Mouse (Mus musculus) gastrocnemius, adult 8-10 months (tissue): ENCODE results near the gene Olfr980. TPM values are rescaled to one million over a fixed set of nuclear protein-coding genes. Genes with fewer than 3 reads are reported as not detected.
"Not testable (repeated sequence)": the region's sequence is repeated elsewhere in the genome, so short reads cannot be mapped to it uniquely, and the experiment has no call there.

Source experiments
- DNase-seq, 2 experiments: peaks; one replicate each; pipeline ENCODE4 v3.0.0; 2022; ENCODE audit warnings: low spot score in 2 of 2
- total RNA-seq, 4 experiments: library from RNA; stranded (reverse); gene quantifications; 2 replicates each; pipeline ENCODE4 v1.2.4; 2022

Gene Olfr980
- not detected for total RNA-seq

DNA sequence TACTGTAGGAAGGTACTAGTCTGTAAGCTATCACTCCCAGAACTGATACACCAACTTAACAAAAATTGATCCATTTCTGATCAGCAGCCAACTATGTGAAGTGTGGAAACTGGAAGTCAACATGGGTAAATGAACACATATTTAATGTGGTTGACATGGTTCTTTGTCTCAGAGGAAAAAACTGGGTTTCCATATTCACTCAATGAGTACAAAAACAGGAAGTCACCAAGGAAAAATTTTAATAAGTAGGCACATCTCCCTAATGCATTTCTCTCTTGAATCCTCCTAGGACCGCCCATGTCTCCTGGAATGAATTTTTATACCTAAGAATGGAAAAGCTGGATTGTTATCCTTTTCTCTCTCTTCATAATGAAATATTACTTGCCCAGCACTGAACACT, at the start of gene Olfr980:
TSS of gene Olfr980 (minus strand) at position 101 of the 400 bp plus-strand sequence.
- no peak for DNase-seq

DNA sequence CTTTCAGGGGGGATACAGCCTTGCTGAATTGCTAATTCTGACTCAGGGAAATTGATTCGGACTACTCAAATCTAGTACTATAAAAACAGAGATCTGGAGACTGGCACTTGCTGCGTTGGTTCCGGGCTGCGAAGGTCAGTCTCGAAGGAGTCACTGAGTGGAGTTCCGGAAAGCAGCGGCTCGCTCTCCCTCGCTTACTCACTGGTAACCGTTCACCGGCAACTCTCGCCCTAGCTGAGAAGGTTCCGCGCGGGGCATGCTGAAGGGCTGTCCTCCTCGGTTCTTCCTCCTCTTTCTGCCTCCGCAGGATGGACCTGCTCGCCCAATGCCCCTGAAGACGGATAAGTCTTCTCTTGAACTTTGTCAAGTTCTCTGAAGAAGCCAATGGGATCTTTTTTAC, 40.8 kb upstream of the Olfr980 start:
- DNase-seq: no peak

DNA sequence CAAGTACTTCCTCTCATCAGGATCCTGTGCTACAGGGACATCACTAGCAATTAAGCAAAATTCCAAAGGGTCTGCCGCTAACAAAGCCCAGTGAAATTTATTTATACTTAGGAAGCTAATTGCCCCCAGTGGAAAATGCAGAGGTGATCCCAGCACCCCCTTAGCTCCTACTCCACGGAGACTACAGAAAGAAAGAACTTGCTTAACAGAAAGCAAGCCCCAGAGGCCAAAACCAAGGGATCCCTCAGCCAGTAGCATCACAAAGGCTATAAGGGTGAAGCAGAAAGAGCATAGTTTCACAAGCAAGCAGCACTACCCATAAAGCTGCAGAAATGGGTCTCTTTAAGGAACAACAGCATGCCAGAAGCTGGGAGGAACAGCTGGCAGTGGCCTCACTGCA, 11.8 kb upstream of the Olfr980 start, which contains the start of gene Olfr981:
TSS of gene Olfr981 (plus strand) at position 301 of the 400 bp plus-strand sequence.
- no peak for DNase-seq

DNA sequence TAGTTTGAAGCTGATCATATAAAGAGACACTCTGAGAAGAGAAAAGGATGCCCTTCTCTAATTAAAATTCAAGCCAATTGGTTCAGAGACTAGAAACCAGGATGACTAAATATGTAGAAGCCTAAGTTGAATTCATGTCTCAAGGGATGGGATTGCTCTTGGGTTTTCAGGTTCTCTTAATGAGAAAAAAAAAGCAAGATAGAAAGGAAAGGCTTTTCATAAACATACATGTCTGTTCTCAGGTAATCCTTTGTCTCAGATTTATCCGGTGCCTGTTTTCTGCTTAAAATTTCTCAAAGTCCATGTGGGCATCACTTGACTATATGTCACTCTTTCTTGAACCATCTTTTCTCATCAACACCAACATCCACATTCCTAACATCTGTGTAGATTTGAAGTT, 6.0 kb downstream of the Olfr980 start, which contains the start of gene Olfr979:
TSS of gene Olfr979 (minus strand) at position 101 of the 400 bp plus-strand sequence.
- no peak for DNase-seq

DNA sequence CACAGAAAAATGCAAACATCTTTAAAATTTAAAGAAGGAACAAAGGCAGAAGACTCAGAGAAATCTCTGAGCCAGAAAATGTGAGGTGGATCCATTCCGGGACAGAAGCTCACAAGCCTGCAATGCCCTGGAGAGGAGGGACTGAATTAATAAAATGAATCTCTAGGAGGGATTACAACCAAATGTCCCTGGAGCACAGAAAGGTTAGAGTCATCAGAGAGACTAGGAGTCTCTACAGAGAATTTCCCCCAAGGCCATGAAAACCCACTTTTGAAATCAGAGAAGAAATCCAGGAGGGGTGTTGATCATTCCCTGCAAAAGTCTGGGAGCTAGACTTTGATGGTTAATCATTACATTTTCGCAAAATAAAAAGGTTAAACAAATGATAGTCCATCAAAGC, 17.6 kb downstream of the Olfr980 start, which contains the start of gene Olfr978:
TSS of gene Olfr978 (plus strand) at position 301 of the 400 bp plus-strand sequence.
- no peak for DNase-seq

DNA sequence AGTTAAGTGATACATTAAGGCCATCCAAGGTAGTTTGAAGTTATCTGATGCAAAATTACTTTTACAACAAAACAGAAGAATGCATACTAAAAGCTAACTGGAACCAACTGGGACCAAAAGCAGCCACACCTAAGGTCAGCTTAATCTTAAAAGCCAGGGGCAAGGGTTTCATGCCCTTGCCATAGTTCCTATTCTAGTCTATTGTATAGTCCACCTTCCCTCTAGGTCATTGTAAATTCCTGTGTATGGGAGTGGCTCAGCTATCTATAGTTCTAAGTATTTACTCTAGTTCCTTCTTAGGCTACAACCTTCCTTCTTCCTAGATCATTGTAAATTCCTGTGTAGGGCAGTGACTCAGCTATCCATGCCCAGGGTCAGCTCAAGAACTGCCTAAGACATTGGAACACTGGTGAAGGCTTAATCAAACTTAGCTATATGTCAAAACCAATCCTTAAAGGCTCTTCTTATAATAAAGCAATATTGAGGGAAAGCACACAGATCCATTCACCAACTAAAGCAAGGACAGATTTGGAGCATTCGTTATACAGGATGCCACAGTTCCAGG, 32.7 kb downstream of the Olfr980 start:
- DNase-seq: not testable (repeated sequence)

DNA sequence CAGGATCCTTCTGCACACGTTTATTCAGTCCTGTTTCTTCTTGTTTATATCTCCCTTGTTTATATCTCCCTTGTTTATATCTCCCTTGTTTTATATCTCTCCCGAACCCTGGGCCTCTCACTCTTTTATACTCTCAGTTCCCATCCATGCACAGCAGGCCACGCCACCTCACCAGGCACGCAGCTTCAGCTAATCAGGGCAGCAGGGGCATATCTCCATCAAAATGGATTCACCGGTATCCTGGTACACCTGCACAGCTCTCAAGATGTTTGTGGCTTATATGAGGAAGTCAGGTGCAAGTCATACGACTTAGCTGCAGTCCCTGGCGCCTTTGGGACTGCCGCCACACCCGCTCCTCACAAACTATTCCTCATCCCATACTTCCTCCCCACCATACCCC, 48.3 kb downstream of the Olfr980 start, which contains the start of gene Olfr976:
TSS of gene Olfr976 (minus strand) at position 101 of the 400 bp plus-strand sequence.
- DNase-seq: not testable (repeated sequence)

Other genes with a start within 250 kb of the Olfr980 start
- gene Olfr968, start 226.3 kb downstream of the Olfr980 start, total RNA-seq: not detected
- not detected for gene Olfr969, start 218.6 kb downstream of the Olfr980 start, total RNA-seq
- not detected for gene Olfr970, start 200.7 kb downstream of the Olfr980 start, total RNA-seq
- not detected for gene Olfr971, start 172.7 kb downstream of the Olfr980 start, total RNA-seq
- not detected for gene Olfr972, start 143.2 kb downstream of the Olfr980 start, total RNA-seq
- gene Olfr229, start 102.2 kb downstream of the Olfr980 start, total RNA-seq: not detected
- not detected for gene Olfr974, start 72.1 kb downstream of the Olfr980 start, total RNA-seq
- not detected for gene Olfr975, start 57.5 kb downstream of the Olfr980 start, total RNA-seq
- not detected for gene Olfr976, start 48.4 kb downstream of the Olfr980 start, total RNA-seq
- not detected for gene Olfr978, start 17.5 kb downstream of the Olfr980 start, total RNA-seq
- not detected for gene Olfr979, start 6.1 kb downstream of the Olfr980 start, total RNA-seq
- gene Olfr981, start 11.9 kb upstream of the Olfr980 start, total RNA-seq: not detected
- not detected for gene Olfr982, start 64.2 kb upstream of the Olfr980 start, total RNA-seq
- not detected for gene Olfr983, start 84.0 kb upstream of the Olfr980 start, total RNA-seq
- gene Olfr984, start 104.6 kb upstream of the Olfr980 start, total RNA-seq: not detected
- not detected for gene Olfr985, start 120.6 kb upstream of the Olfr980 start, total RNA-seq
- not detected for gene Tmem225, start 138.5 kb upstream of the Olfr980 start, total RNA-seq
- gene Olfr986, start 171.3 kb upstream of the Olfr980 start, total RNA-seq: not detected
- 1 to 10 TPM; 1.6 to 2.1 (median 1.8) TPM for gene Zfp202, start 182.7 kb upstream of the Olfr980 start, total RNA-seq